Mouse (Mus musculus) olfactory bulb, adult 2 months (tissue): ENCODE measurements around the gene Rnf43.

Experiments
- CTCF ChIP-seq: fragments of 200-500 bp; IDR thresholded peaks from 2 replicates; pipeline ENCODE4 v1.5.1; 2012; ENCODE audit warnings: low read depth, mild to moderate bottlenecking, low read length, moderate library complexity; ENCODE audit not compliant: insufficient read depth
- POLR2A ChIP-seq: fragments of 200-500 bp; IDR thresholded peaks from 2 replicates; pipeline ENCODE4 v1.6.1; 2012; ENCODE audit warnings: mild to moderate bottlenecking, low read depth, low read length, moderate library complexity; ENCODE audit not compliant: insufficient read depth

DNA sequence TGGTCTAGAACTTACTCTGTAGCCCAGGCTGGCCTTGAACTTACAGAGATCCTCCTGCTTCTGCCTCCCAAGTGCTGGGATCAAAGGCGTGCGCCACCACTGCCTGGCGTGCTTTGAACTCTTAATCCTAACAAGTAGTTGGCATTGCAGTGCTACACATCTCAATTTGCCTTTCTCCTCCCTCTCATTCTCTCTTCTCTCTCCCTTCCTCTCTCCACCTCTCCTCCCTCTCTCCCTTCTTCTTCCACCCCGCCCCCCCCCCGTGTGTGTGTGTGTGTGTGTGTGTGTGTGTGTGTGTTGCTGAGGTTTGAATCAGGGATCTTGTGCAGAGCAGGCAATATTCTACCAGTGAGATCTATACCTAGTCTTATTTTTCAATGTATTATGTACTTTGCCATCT lies 84.8 kb downstream of the Rnf43 start:
- TF ChIP-seq CTCF (no peak), POLR2A (no peak)
